Comparison of ENCODE assay signal across 10 mouse cellular contexts in genomic region chr19:43442269-43442668, GRCm38 (mm10). TPM values are rescaled to one million over a fixed set of nuclear protein-coding genes. Genes with fewer than 3 reads are reported as not detected.
A peak's percentile ranks its signal among the peaks of the same experiment; 100 is the strongest.
DNase-seq lines count a peak whose midpoint lies in the region; ATAC-seq and TF ChIP-seq lines count a peak whose summit lies in the region.
"Had no signal": no experiment of that assay in that cellular context is flagged by ENCODE, and none has a peak within 500 bp of the region (broad histone marks: within the 10 kb centered on the region; RNA-seq: fewer than 3 reads in every experiment).

No protein-coding gene starts in this region.

- H3K4me3 ChIP-seq in intestine, embryonic 15.5 days (replicated peaks), result no peak overlapping the region
- no peak overlapping the region for H3K4me3 ChIP-seq in intestine, embryonic 16.5 days (ENCODE audit: low read length)
- peak overlapping the region; percentile 67 for H3K4me3 ChIP-seq in forebrain, postnatal 0 days (ENCODE audit: low read depth, low read length)
- H3K4me3 ChIP-seq in midbrain, embryonic 15.5 days, result peak overlapping the region; percentile 81

- peak overlapping the region; percentile 100; the same call in 1 of the 2 replicates for H3K4me2 ChIP-seq in intestine, embryonic 15.5 days (replicated peaks)
- H3K4me2 ChIP-seq in intestine, embryonic 16.5 days (ENCODE audit: low read depth, low read length), result no peak overlapping the region
- peak overlapping the region; percentile 94 for H3K4me2 ChIP-seq in forebrain, postnatal 0 days (ENCODE audit: low read depth)
- peak overlapping the region; percentile 97 for H3K4me2 ChIP-seq in midbrain, embryonic 15.5 days

- no peak for TF ChIP-seq CTCF in forebrain, postnatal 0 days (IDR thresholded peaks at IDR 0.05; ENCODE audit: low read depth)

- H3K36me3 ChIP-seq in intestine, embryonic 15.5 days, result no peaks in the 10 kb centered on the region
- no peaks in the 10 kb centered on the region for H3K36me3 ChIP-seq in intestine, embryonic 16.5 days (ENCODE audit: control insufficient read depth, insufficient read depth, low read length)
- no peaks in the 10 kb centered on the region for H3K36me3 ChIP-seq in forebrain, postnatal 0 days (ENCODE audit: insufficient read depth)
- H3K36me3 ChIP-seq in midbrain, embryonic 15.5 days (replicated peaks), result no peaks in the 10 kb centered on the region

- H3K27ac ChIP-seq in intestine, embryonic 15.5 days, result no peak overlapping the region
- H3K27ac ChIP-seq in intestine, embryonic 16.5 days (ENCODE audit: low read length), result no peak overlapping the region
- no peak overlapping the region for H3K27ac ChIP-seq in forebrain, postnatal 0 days (ENCODE audit: low read depth, low read length)
- no peak overlapping the region for H3K27ac ChIP-seq in midbrain, embryonic 15.5 days

- intact Hi-C loops in gastrocnemius, postnatal 14 days (cut with DNase I; ENCODE audit: low total_unique reads), result no loop called here

- ATAC-seq in intestine, embryonic 15.5 days, result no peak
- no peak for ATAC-seq in intestine, embryonic 16.5 days
- no peak for ATAC-seq in forebrain, postnatal 0 days
- no peak for ATAC-seq in midbrain, embryonic 15.5 days (replicated peaks)

- no peak overlapping the region for H3K9ac ChIP-seq in intestine, embryonic 15.5 days
- no peak overlapping the region for H3K9ac ChIP-seq in intestine, embryonic 16.5 days (ENCODE audit: low read depth, low read length)
- H3K9ac ChIP-seq in forebrain, postnatal 0 days, result no peak overlapping the region
- no peak overlapping the region for H3K9ac ChIP-seq in midbrain, embryonic 15.5 days

- H3K4me1 ChIP-seq in intestine, embryonic 15.5 days (replicated peaks), result peaks cover 18% of the 10 kb centered on the region
- peaks cover 10% of the 10 kb centered on the region; the same call in 1 of the 2 replicates for H3K4me1 ChIP-seq in intestine, embryonic 16.5 days (ENCODE audit: control insufficient read depth, insufficient read depth, low read length)
- peaks cover 5% of the 10 kb centered on the region; the same call in 1 of the 2 replicates for H3K4me1 ChIP-seq in forebrain, postnatal 0 days (ENCODE audit: insufficient read depth)
- H3K4me1 ChIP-seq in midbrain, embryonic 15.5 days, result peaks cover 15% of the 10 kb centered on the region

- WGBS in intestine, embryonic 15.5 days, result 22% methylated on average over 6 of the region's 6 CpGs
- WGBS in intestine, embryonic 16.5 days, result 26% methylated on average over 6 of the region's 6 CpGs
- 57% methylated on average over 6 of the region's 6 CpGs for WGBS in forebrain, postnatal 0 days
- 49% methylated on average over 6 of the region's 6 CpGs for WGBS in midbrain, embryonic 15.5 days

- peaks cover 47% of the 10 kb centered on the region for H3K27me3 ChIP-seq in intestine, embryonic 15.5 days (replicated peaks)
- H3K27me3 ChIP-seq in intestine, embryonic 16.5 days (replicated peaks; ENCODE audit: control insufficient read depth, insufficient read depth, low read length), result peaks cover 44% of the 10 kb centered on the region
- peaks cover 7% of the 10 kb centered on the region; the same call in 1 of the 2 replicates for H3K27me3 ChIP-seq in forebrain, postnatal 0 days (ENCODE audit: insufficient read depth, low read length)
- H3K27me3 ChIP-seq in midbrain, embryonic 15.5 days (replicated peaks), result peaks cover 12% of the 10 kb centered on the region

- H3K9me3 ChIP-seq in intestine, embryonic 15.5 days, result no peaks in the 10 kb centered on the region
- no peaks in the 10 kb centered on the region for H3K9me3 ChIP-seq in intestine, embryonic 16.5 days (ENCODE audit: control insufficient read depth, low read length)
- H3K9me3 ChIP-seq in forebrain, postnatal 0 days (ENCODE audit: low read length), result no peaks in the 10 kb centered on the region
- no peaks in the 10 kb centered on the region for H3K9me3 ChIP-seq in midbrain, embryonic 15.5 days

- peak; percentile 64 for DNase-seq in R1 (ENCODE audit: low read depth, low spot score)
- no peak for DNase-seq in forebrain, postnatal 0 days
- DNase-seq in urinary bladder, postnatal 25 days (ENCODE audit: low spot score), result no peak
- DNase-seq in left cerebral cortex, adult 9 months (ENCODE audit: low spot score in 2 of 2), result no peak
- no peak for DNase-seq in gastrocnemius, postnatal 14 days
- DNase-seq: left cerebral cortex, postnatal 4 days had no signal

RNA-seq across cellular contexts. Expression of gene Cnnm1, which starts 2.0 kb away (rescaled TPM):
- polyA plus RNA-seq in intestine, embryonic 15.5 days (2015; fragmentation: Nextera tagmentation; extraction: Ambion mirVana), result 0.64 and 0.93 TPM in 2 replicates
- 1.3 and 1.4 TPM in 2 replicates for polyA plus RNA-seq in intestine, embryonic 16.5 days (2015; fragmentation: Nextera tagmentation; extraction: Ambion mirVana)
- 6.9 and 7.6 TPM in 2 replicates for total RNA-seq in forebrain, postnatal 0 days (2014; rRNA removed)
- 1.7 and 2.1 TPM in 2 replicates for polyA plus RNA-seq in forebrain, postnatal 0 days (2015; fragmentation: Nextera tagmentation; extraction: Ambion mirVana)
- polyA plus RNA-seq in midbrain, embryonic 15.5 days (2015; fragmentation: Nextera tagmentation; extraction: Ambion mirVana), result 2.1 and 3.3 TPM in 2 replicates
- under 1 TPM; 0.12 to 0.18 TPM for total RNA-seq in gastrocnemius, postnatal 14 days (2021)

RNA-seq across cellular contexts. Expression of gene Hpse2, which starts 54.1 kb away (rescaled TPM):
- polyA plus RNA-seq in intestine, embryonic 15.5 days (2015; fragmentation: Nextera tagmentation; extraction: Ambion mirVana), result 14.0 and 17.5 TPM in 2 replicates
- 14.1 and 14.2 TPM in 2 replicates for polyA plus RNA-seq in intestine, embryonic 16.5 days (2015; fragmentation: Nextera tagmentation; extraction: Ambion mirVana)
- total RNA-seq in forebrain, postnatal 0 days (2014; rRNA removed), result 0.54 and 0.57 TPM in 2 replicates
- polyA plus RNA-seq in forebrain, postnatal 0 days (2015; fragmentation: Nextera tagmentation; extraction: Ambion mirVana), result 0.16 and 0.34 TPM in 2 replicates
- polyA plus RNA-seq in midbrain, embryonic 15.5 days (2015; fragmentation: Nextera tagmentation; extraction: Ambion mirVana), result 0.08 and 0.18 TPM in 2 replicates
- total RNA-seq in gastrocnemius, postnatal 14 days (2021), result under 1 TPM in 1 of 2 experiments, not detected in 1; 0.07 TPM
- polyA plus RNA-seq: spleen, adult 2 months had no signal

Comparison
In these comparisons a context has a peak if more than half of its experiments do, and no peak if none do; other contexts are left out.
1. H3K4me3 ChIP-seq: peak in forebrain, postnatal 0 days (single experiment) and midbrain, embryonic 15.5 days (single experiment); none in intestine, embryonic 15.5 days (single experiment) and intestine, embryonic 16.5 days (single experiment).
2. RNA of gene Hpse2, which starts 54.1 kb away (polyA plus RNA-seq): 14.0 to 17.5 TPM in intestine, embryonic 15.5 days and 14.1 to 14.2 TPM in intestine, embryonic 16.5 days; 0.16 to 0.34 TPM in forebrain, postnatal 0 days and 0.08 to 0.18 TPM in midbrain, embryonic 15.5 days; every median in the first group is over 10 times any median in the second.